Mouse (Mus musculus) MEL (cell line): ENCODE measurements at regions not wholly inside any gene's neighbourhood (a gene's known extent, or its start where the extent isn't known, plus 50 kb on each side); places are given as distances from the start of the nearest gene placed in this dataset.

ENCODE experiments used
- DNase-seq: peaks from one replicate; pipeline ENCODE4 v3.0.0; 2011; ENCODE audit warnings: low read depth, low spot score
- H3K27ac ChIP-seq: 2 replicates; pipeline ENCODE4 v1.5.1; 2012; ENCODE audit warnings: low read depth, mild to moderate bottlenecking, control low read depth, low read length, moderate library complexity; ENCODE audit not compliant: control insufficient read depth
- H3K27me3 ChIP-seq, 2 experiments: fragments of 150-350 bp in 1 of 2; sonication (generic) in 1 of 2; 2 replicates each; pipeline ENCODE4 v1.6.1; 2012; ENCODE audit warnings: low read length in 2 of 2, mild to moderate bottlenecking in 2 of 2, improper control_type of control experiment in 1 of 2, moderate library complexity in 1 of 2; ENCODE audit not compliant: insufficient read depth in 2 of 2, control insufficient read depth in 1 of 2
- H3K36me3 ChIP-seq, 2 experiments: 2 replicates each; pipeline ENCODE4 v1.6.1; 2012 to 2014; ENCODE audit warnings: low read length in 2 of 2, improper control_type of control experiment in 1 of 2, inconsistent platforms in 1 of 2, mild to moderate bottlenecking in 1 of 2; ENCODE audit not compliant: insufficient read depth in 2 of 2, control insufficient read depth in 1 of 2
- H3K4me1 ChIP-seq, 2 experiments: fragments of 150-350 bp in 1 of 2; sonication (generic) in 1 of 2; 2 replicates each; pipeline ENCODE4 v1.6.1; 2012; ENCODE audit warnings: low read length in 2 of 2, improper control_type of control experiment in 1 of 2, mild to moderate bottlenecking in 1 of 2; ENCODE audit not compliant: insufficient read depth in 2 of 2, control insufficient read depth in 1 of 2
- H3K4me3 ChIP-seq, 2 experiments: fragments of 150-350 bp in 1 of 2; sonication (generic) in 1 of 2; 2 replicates each; pipeline ENCODE4 v1.5.1; 2012; ENCODE audit warnings: low read depth in 2 of 2, low read length in 2 of 2, mild to moderate bottlenecking in 2 of 2, moderate library complexity in 2 of 2, control low read depth in 1 of 2, improper control_type of control experiment in 1 of 2; ENCODE audit not compliant: control insufficient read depth in 1 of 2, insufficient read depth in 1 of 2
- H3K79me2 ChIP-seq: 2 replicates; pipeline ENCODE4 v1.6.1; 2012; ENCODE audit warnings: mild to moderate bottlenecking, low read length, moderate library complexity; ENCODE audit not compliant: control insufficient read depth, poor library complexity, insufficient read depth
- H3K9ac ChIP-seq: 2 replicates; pipeline ENCODE4 v1.6.1; 2012; ENCODE audit warnings: low read depth, mild to moderate bottlenecking, control low read depth, low read length, moderate library complexity; ENCODE audit not compliant: control insufficient read depth, poor library complexity, severe bottlenecking
- H3K9me3 ChIP-seq: fragments of 150-350 bp; sonication (generic); replicated peaks from 2 replicates; pipeline ENCODE4 v1.6.1; 2012; ENCODE audit warnings: mild to moderate bottlenecking, low read length, improper control_type of control experiment, moderate library complexity; ENCODE audit not compliant: insufficient read depth
- BHLHE40 ChIP-seq: IDR thresholded peaks from 2 replicates; pipeline ENCODE4 v1.6.1; 2012; ENCODE audit warnings: low read depth, mild to moderate bottlenecking, inconsistent platforms, low read length, improper control_type of control experiment, borderline replicate concordance
- CHD1 ChIP-seq: IDR thresholded peaks from 2 replicates; pipeline ENCODE4 v1.6.1; 2012; ENCODE audit warnings: low read depth, mild to moderate bottlenecking, inconsistent platforms, low read length, improper control_type of control experiment
- E2F4 ChIP-seq: IDR thresholded peaks from 2 replicates; pipeline ENCODE4 v1.6.1; 2011; ENCODE audit warnings: low read depth, low read length, improper control_type of control experiment, borderline replicate concordance
- ELF1 ChIP-seq: IDR thresholded peaks from 2 replicates; pipeline ENCODE4 v1.6.1; 2014; ENCODE audit warnings: low read depth, mild to moderate bottlenecking, inconsistent platforms, low read length, improper control_type of control experiment, moderate library complexity
- EP300 ChIP-seq, 2 experiments: IDR thresholded peaks; 2 replicates each; pipeline ENCODE4 v1.6.1; 2011; ENCODE audit warnings: improper control_type of control experiment in 2 of 2, low read length in 2 of 2, low read depth in 1 of 2, mild to moderate bottlenecking in 1 of 2
- GABPA ChIP-seq: IDR thresholded peaks from 2 replicates; pipeline ENCODE4 v1.6.1; 2012; ENCODE audit warnings: low read depth, mild to moderate bottlenecking, inconsistent platforms, low read length, improper control_type of control experiment, moderate library complexity
- GATA1 ChIP-seq: IDR thresholded peaks from 2 replicates; pipeline ENCODE4 v1.6.1; 2011; ENCODE audit warnings: low read depth, low read length, improper control_type of control experiment
- HCFC1 ChIP-seq: IDR thresholded peaks from 2 replicates; pipeline ENCODE4 v1.6.1; 2012; ENCODE audit warnings: low read depth, mild to moderate bottlenecking, inconsistent platforms, low read length, improper control_type of control experiment, moderate library complexity
- MAFK ChIP-seq: IDR thresholded peaks from 2 replicates; pipeline ENCODE4 v1.6.1; 2011; ENCODE audit warnings: low read depth, mild to moderate bottlenecking, low read length, improper control_type of control experiment, borderline replicate concordance
- MAX ChIP-seq: IDR thresholded peaks from 2 replicates; pipeline ENCODE4 v1.6.1; 2011; ENCODE audit warnings: low read length, improper control_type of control experiment
- MEF2A ChIP-seq: IDR thresholded peaks from 2 replicates; pipeline ENCODE4 v1.6.1; 2014; ENCODE audit warnings: low read depth, mild to moderate bottlenecking, inconsistent platforms, low read length, improper control_type of control experiment; ENCODE audit not compliant: poor library complexity, insufficient replicate concordance, severe bottlenecking; ENCODE audit errors: extremely low read depth
- MXI1 ChIP-seq: IDR thresholded peaks from 2 replicates; pipeline ENCODE4 v1.6.1; 2011; ENCODE audit warnings: mild to moderate bottlenecking, low read depth, low read length, improper control_type of control experiment
- MYC ChIP-seq: IDR thresholded peaks from 2 replicates; pipeline ENCODE4 v1.6.1; 2011; ENCODE audit warnings: low read depth, mild to moderate bottlenecking, low read length, improper control_type of control experiment, moderate library complexity
- NRF1 ChIP-seq: IDR thresholded peaks from 2 replicates; pipeline ENCODE4 v1.6.1; 2014; ENCODE audit warnings: low read depth, mild to moderate bottlenecking, inconsistent platforms, low read length, improper control_type of control experiment, moderate library complexity; ENCODE audit not compliant: poor library complexity, insufficient read depth, severe bottlenecking
- POLR2AphosphoS2 ChIP-seq: IDR thresholded peaks from 2 replicates; pipeline ENCODE4 v1.6.1; 2011; ENCODE audit warnings: low read length, improper control_type of control experiment
- POLR2AphosphoS5 ChIP-seq: IDR thresholded peaks from 2 replicates; pipeline ENCODE4 v1.6.1; 2012; ENCODE audit warnings: low read depth, borderline replicate concordance, mild to moderate bottlenecking, inconsistent platforms, low read length, moderate library complexity, mixed read lengths
- RAD21 ChIP-seq: IDR thresholded peaks from 2 replicates; pipeline ENCODE4 v1.6.1; 2011; ENCODE audit warnings: mild to moderate bottlenecking, low read depth, low read length, improper control_type of control experiment
- RCOR1 ChIP-seq: IDR thresholded peaks from 2 replicates; pipeline ENCODE4 v1.6.1; 2012; ENCODE audit warnings: low read depth, mild to moderate bottlenecking, inconsistent platforms, low read length, improper control_type of control experiment
- SIN3A ChIP-seq: IDR thresholded peaks from 2 replicates; pipeline ENCODE4 v1.6.1; 2012; ENCODE audit warnings: low read length, improper control_type of control experiment, inconsistent platforms
- SMC3 ChIP-seq: IDR thresholded peaks from 2 replicates; pipeline ENCODE4 v1.6.1; 2011; ENCODE audit warnings: low read depth, low read length, improper control_type of control experiment
- TAL1 ChIP-seq: IDR thresholded peaks from 2 replicates; pipeline ENCODE4 v1.6.1; 2012; ENCODE audit warnings: mild to moderate bottlenecking, inconsistent platforms, low read length, moderate library complexity, mixed read lengths
- TBP ChIP-seq: IDR thresholded peaks from 2 replicates; pipeline ENCODE4 v1.8.0; 2011; ENCODE audit warnings: low read depth, low read length, improper control_type of control experiment
- TCF12 ChIP-seq: IDR thresholded peaks from 2 replicates; pipeline ENCODE4 v1.6.1; 2014; ENCODE audit warnings: low read depth, mild to moderate bottlenecking, inconsistent platforms, low read length, improper control_type of control experiment, moderate library complexity
- UBTF ChIP-seq: IDR thresholded peaks from 2 replicates; pipeline ENCODE4 v1.6.1; 2012; ENCODE audit warnings: low read depth, mild to moderate bottlenecking, inconsistent platforms, low read length, improper control_type of control experiment, moderate library complexity, borderline replicate concordance; ENCODE audit not compliant: insufficient read depth
- USF1 ChIP-seq: IDR thresholded peaks from 2 replicates; pipeline ENCODE4 v1.6.1; 2014; ENCODE audit warnings: low read depth, mild to moderate bottlenecking, inconsistent platforms, low read length, improper control_type of control experiment, moderate library complexity
- ZKSCAN1 ChIP-seq: IDR thresholded peaks from 2 replicates; pipeline ENCODE4 v1.6.1; 2012; ENCODE audit warnings: low read depth, mild to moderate bottlenecking, inconsistent platforms, low read length, improper control_type of control experiment, moderate library complexity
- ZMIZ1 ChIP-seq: IDR thresholded peaks from 2 replicates; pipeline ENCODE4 v1.6.1; 2012; ENCODE audit warnings: low read depth, mild to moderate bottlenecking, inconsistent platforms, low read length, improper control_type of control experiment, moderate library complexity

DNA sequence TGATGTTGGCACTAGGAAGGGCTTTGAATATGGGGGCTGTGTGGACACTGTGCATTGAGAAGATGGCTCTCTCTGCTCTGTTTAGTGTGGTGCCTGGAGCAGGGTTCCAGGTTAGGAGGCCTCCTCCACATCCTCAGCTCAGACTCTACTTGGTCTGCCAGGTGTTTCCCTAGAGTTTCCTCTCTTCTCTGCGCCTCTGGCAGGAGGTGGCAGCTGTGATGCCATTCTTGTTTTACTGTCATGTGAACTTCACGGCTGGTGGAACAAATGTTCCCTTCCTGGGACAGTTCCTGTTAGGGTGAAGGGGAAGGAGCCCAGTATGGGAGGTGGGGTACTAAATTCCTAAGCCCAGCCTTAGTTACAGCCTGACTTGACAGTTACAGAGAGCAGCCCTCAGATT lies 181.8 kb downstream of the Bcl11a start:
- Histone ChIP-seq H3K27me3 (peaks cover 10 to 12% of the 10 kb centered on the region in 2 experiments), H3K9me3 (no peaks in the 10 kb centered on the region), H3K27ac (no peak overlapping the region), H3K4me3 (no peak overlapping the region), H3K36me3 (no peaks in the 10 kb centered on the region), H3K79me2 (no peaks in the 10 kb centered on the region), H3K4me1 (no peaks in the 10 kb centered on the region), H3K9ac (no peak overlapping the region)
- DNase-seq: no peak
- TF ChIP-seq RCOR1 (no peak), MAX (no peak), MEF2A (no peak), EP300 (IDR thresholded peaks at IDR 0.05; ENCODE audit: low read depth in 1 of 2, low read length in 2 of 2) (no peak), SIN3A (no peak), HCFC1 (no peak), E2F4 (no peak), UBTF (no peak), POLR2AphosphoS5 (no peak), USF1 (no peak), ZKSCAN1 (no peak), MAFK (no peak), SMC3 (no peak), MYC (no peak), MXI1 (no peak), ZMIZ1 (no peak), NRF1 (no peak), RAD21 (no peak), GATA1 (no peak)

DNA sequence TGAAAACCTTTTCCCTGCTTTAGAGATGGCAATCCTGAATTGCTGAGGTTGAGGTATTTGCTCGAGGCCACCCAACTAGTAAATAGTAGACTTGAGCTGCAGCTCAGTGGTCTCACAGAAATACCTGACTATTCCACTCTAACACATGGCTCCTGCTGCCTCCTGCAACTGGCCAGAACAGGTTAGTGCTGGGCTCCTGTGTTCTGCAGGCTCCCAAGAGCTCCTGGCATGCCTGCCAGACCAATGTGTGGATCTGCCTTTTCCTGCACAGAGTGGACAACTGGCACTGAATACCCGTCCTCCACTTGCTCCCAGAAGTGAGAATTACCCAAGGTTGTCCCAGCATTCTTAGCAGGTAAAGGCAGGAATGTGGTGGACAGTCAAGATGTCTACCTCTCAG lies 191.2 kb downstream of the Bcl11a start:
- no peaks in the 10 kb centered on the region for H3K79me2 ChIP-seq
- no peaks in the 10 kb centered on the region for H3K36me3 ChIP-seq
- H3K27me3 ChIP-seq: peaks cover 20 to 25% of the 10 kb centered on the region in 2 experiments
- no peaks in the 10 kb centered on the region for H3K4me1 ChIP-seq
- H3K27ac ChIP-seq: no peak overlapping the region
- H3K9ac ChIP-seq: no peak overlapping the region
- no peaks in the 10 kb centered on the region for H3K9me3 ChIP-seq
- H3K4me3 ChIP-seq: no peak overlapping the region
- TF ChIP-seq TBP (no peak), RAD21 (no peak), MYC (no peak), POLR2AphosphoS5 (no peak), SIN3A (no peak), GABPA (no peak), MEF2A (no peak), BHLHE40 (no peak), MXI1 (no peak), CHD1 (no peak), TAL1 (no peak), USF1 (no peak), TCF12 (no peak), POLR2AphosphoS2 (no peak), ELF1 (no peak)
- TF ChIP-seq, all 39 proteins: peak for 0
- DNase-seq: no peak
